Mouse (Mus musculus): ENCODE measurements around the gene Tbx1. TPM values are rescaled to one million over a fixed set of nuclear protein-coding genes. Genes with fewer than 3 reads are reported as not detected.

The Tbx1 gene
- total and polyA plus RNA-seq, 3 experiments = not detected

DNA sequence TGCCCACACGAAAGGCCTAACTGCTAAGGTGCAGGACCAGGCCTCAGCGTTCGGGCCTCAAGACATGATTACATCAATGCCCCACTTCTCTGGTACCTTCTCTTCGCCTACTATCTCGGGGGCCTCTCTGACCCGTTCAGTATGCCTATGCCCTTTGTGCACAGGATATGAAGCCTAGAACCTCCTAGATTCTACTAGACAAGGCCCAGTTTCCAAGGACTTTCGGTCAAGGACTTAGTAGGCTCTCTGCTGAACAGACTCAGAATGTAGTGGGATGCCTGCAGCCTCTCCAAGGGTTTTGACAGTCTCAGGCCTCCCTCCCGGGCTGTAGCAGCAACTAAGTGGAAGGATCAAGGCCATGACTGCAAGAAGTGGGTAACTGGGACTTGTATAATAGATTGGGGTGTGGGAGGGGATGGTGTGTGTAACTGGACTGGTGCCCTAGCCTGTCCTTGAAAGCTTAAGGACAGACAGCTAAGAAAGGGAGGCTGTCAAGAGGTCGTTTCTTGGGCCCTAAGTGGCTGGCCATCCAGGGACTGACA lies 1.3 kb downstream of the Tbx1 start:
- Histone ChIP-seq H3K36me3 (ENCODE audit: control insufficient read depth in 1 of 2, insufficient read depth in 2 of 2, low read length in 2 of 2) (no peaks in the 10 kb centered on the region), H3K9me3 (replicated peaks; ENCODE audit: insufficient read depth, low read length) (no peaks in the 10 kb centered on the region), H3K9ac (ENCODE audit: control insufficient read depth, low read depth, low read length, poor library complexity, severe bottlenecking) (no peak overlapping the region), H3K79me2 (ENCODE audit: control insufficient read depth, insufficient read depth, low read length, poor library complexity) (no peaks in the 10 kb centered on the region), H3K27ac (ENCODE audit: control insufficient read depth, low read depth, low read length) (no peak overlapping the region), H3K4me3 (ENCODE audit: control insufficient read depth in 1 of 2, insufficient read depth in 1 of 2, low read depth in 2 of 2, low read length in 2 of 2) (no peak overlapping the region), H3K4me1 (ENCODE audit: control insufficient read depth in 1 of 2, insufficient read depth in 2 of 2, low read length in 2 of 2) (no peaks in the 10 kb centered on the region), H3K27me3 (ENCODE audit: control insufficient read depth in 1 of 2, insufficient read depth in 2 of 2, low read length in 2 of 2) (peaks cover 0 to 1% of the 10 kb centered on the region in 2 experiments; a peak in 1 of 4 replicates)
- DNase-seq (ENCODE audit: low read depth, low spot score) = no peak
- TF ChIP-seq NELFE (IDR thresholded peaks at IDR 0.05; ENCODE audit: low read depth, low read length) = no peak
- no peak for TF ChIP-seq TCF12 (IDR thresholded peaks at IDR 0.05; ENCODE audit: low read depth, low read length)
- no peak for TF ChIP-seq NRF1 (IDR thresholded peaks at IDR 0.05; ENCODE audit: insufficient read depth, low read depth, low read length, poor library complexity, severe bottlenecking)
- no peak for TF ChIP-seq UBTF (IDR thresholded peaks at IDR 0.05; ENCODE audit: borderline replicate concordance, insufficient read depth, low read depth, low read length)
- TF ChIP-seq ETS1 (IDR thresholded peaks at IDR 0.05; ENCODE audit: low read depth, low read length) = no peak
- TF ChIP-seq ZC3H11A (IDR thresholded peaks at IDR 0.05; ENCODE audit: low read depth, low read length) = no peak
- no peak for TF ChIP-seq TAL1 (IDR thresholded peaks at IDR 0.05; ENCODE audit: low read length)
- no peak for TF ChIP-seq ZNF384 (IDR thresholded peaks at IDR 0.05; ENCODE audit: low read depth, low read length)
- TF ChIP-seq E2F4 (IDR thresholded peaks at IDR 0.05; ENCODE audit: borderline replicate concordance, low read depth, low read length) = no peak
- TF ChIP-seq JUND (IDR thresholded peaks at IDR 0.05; ENCODE audit: low read depth, low read length) = no peak
- TF ChIP-seq ELF1 (IDR thresholded peaks at IDR 0.05; ENCODE audit: low read depth, low read length) = no peak
- no peak for TF ChIP-seq MAFK (IDR thresholded peaks at IDR 0.05; ENCODE audit: borderline replicate concordance, low read depth, low read length)
- no peak for TF ChIP-seq BHLHE40 (IDR thresholded peaks at IDR 0.05; ENCODE audit: borderline replicate concordance, low read depth, low read length)
- TF ChIP-seq MYC (IDR thresholded peaks at IDR 0.05; ENCODE audit: low read depth, low read length) = no peak
- TF ChIP-seq ZKSCAN1 (IDR thresholded peaks at IDR 0.05; ENCODE audit: low read depth, low read length) = no peak
- TF ChIP-seq SIN3A (IDR thresholded peaks at IDR 0.05; ENCODE audit: low read length) = no peak

DNA sequence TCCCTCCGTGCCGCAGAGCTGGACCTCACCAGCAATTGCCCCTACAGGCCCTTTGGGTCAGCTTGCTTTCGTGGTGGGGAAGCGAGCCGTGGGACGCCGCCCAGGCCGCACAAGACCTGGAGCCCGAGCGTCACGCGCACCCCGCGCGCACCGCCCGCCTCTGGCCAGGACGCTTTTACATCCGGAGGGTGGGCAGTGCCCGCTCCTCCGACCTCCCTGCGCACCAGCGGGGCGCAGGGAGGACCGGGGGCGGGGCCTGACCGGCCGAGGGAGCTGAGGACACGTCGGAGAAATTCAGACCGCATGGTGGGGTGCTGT lies 1.8 kb downstream of the Tbx1 start:
- TF ChIP-seq ZNF384 (IDR thresholded peaks at IDR 0.05; ENCODE audit: low read depth, low read length) = no peak
- Histone ChIP-seq H3K27me3 (ENCODE audit: control insufficient read depth in 1 of 2, insufficient read depth in 2 of 2, low read length in 2 of 2) (no peaks in the 10 kb centered on the region), H3K4me3 (ENCODE audit: control insufficient read depth in 1 of 2, insufficient read depth in 1 of 2, low read depth in 2 of 2, low read length in 2 of 2) (no peak overlapping the region), H3K36me3 (ENCODE audit: control insufficient read depth in 1 of 2, insufficient read depth in 2 of 2, low read length in 2 of 2) (no peaks in the 10 kb centered on the region), H3K27ac (ENCODE audit: control insufficient read depth, low read depth, low read length) (no peak overlapping the region), H3K79me2 (ENCODE audit: control insufficient read depth, insufficient read depth, low read length, poor library complexity) (no peaks in the 10 kb centered on the region), H3K9ac (ENCODE audit: control insufficient read depth, low read depth, low read length, poor library complexity, severe bottlenecking) (no peak overlapping the region), H3K4me1 (ENCODE audit: control insufficient read depth in 1 of 2, insufficient read depth in 2 of 2, low read length in 2 of 2) (no peaks in the 10 kb centered on the region), H3K9me3 (replicated peaks; ENCODE audit: insufficient read depth, low read length) (no peaks in the 10 kb centered on the region)
- DNase-seq (ENCODE audit: low read depth, low spot score) = no peak
